8 mouse cellular contexts compared by ENCODE assay signal in genomic region chr3:98223783-98224580, GRCm38 (mm10). TPM values are rescaled to one million over a fixed set of nuclear protein-coding genes. Genes with fewer than 3 reads are reported as not detected.
DNase-seq lines count a peak whose midpoint lies in the region; ATAC-seq and TF ChIP-seq lines count a peak whose summit lies in the region.

No protein-coding gene starts in this region.

- ATAC-seq in CD4-positive, CD25-positive, alpha-beta regulatory T cell, adult 4 months = no peak
- ATAC-seq in granulocyte monocyte progenitor cell, adult 5-6 weeks (replicated peaks; ENCODE audit: poor library complexity, severe bottlenecking) = peak; percentile 41; the same call in 1 of the 2 replicates
- ATAC-seq in intestine, embryonic 16.5 days = peak; percentile 72

- H3K9me3 ChIP-seq in intestine, embryonic 16.5 days (ENCODE audit: control insufficient read depth, low read length) = no peaks in the 10 kb centered on the region

- intact Hi-C loops in left cerebral cortex, postnatal 10 days (cut with DNase I) = loop anchor here (1.0 to 5.0 kb wide), 2 partner anchors 42 to 295 kb away; no protein-coding TSS in a partner anchor

- no peak overlapping the region for H3K4me2 ChIP-seq in intestine, embryonic 16.5 days (ENCODE audit: low read depth, low read length)

- H3K9ac ChIP-seq in intestine, embryonic 16.5 days (ENCODE audit: low read depth, low read length) = no peak overlapping the region

- no peak overlapping the region for H3K4me3 ChIP-seq in intestine, embryonic 16.5 days (ENCODE audit: low read length)
- no peak overlapping the region for H3K4me3 ChIP-seq in small intestine, adult 2 months (ENCODE audit: low read depth, low read length)

- no peaks in the 10 kb centered on the region for H3K36me3 ChIP-seq in intestine, embryonic 16.5 days (ENCODE audit: control insufficient read depth, insufficient read depth, low read length)
- no peaks in the 10 kb centered on the region for H3K36me3 ChIP-seq in small intestine, adult 2 months (ENCODE audit: control insufficient read depth, insufficient read depth, low read length)

- H3K4me1 ChIP-seq in intestine, embryonic 16.5 days (ENCODE audit: control insufficient read depth, insufficient read depth, low read length) = peaks cover 4% of the 10 kb centered on the region; the same call in 1 of the 2 replicates
- H3K4me1 ChIP-seq in small intestine, adult 2 months (ENCODE audit: control insufficient read depth, insufficient read depth, insufficient read length, low read length) = no peaks in the 10 kb centered on the region

- peak; percentile 75; the same call in 1 of the 2 replicates for TF ChIP-seq CTCF in small intestine, adult 2 months (IDR thresholded peaks at IDR 0.05; ENCODE audit: extremely low read depth, insufficient read length, insufficient replicate concordance, low read depth, low read length)

- H3K27me3 ChIP-seq in intestine, embryonic 16.5 days (replicated peaks; ENCODE audit: control insufficient read depth, insufficient read depth, low read length) = no peaks in the 10 kb centered on the region
- H3K27me3 ChIP-seq in small intestine, adult 2 months (ENCODE audit: control insufficient read depth, insufficient read depth, low read length) = no peaks in the 10 kb centered on the region

- WGBS in intestine, embryonic 16.5 days = 10% methylated on average over 9 of the region's 9 CpGs
- 35% methylated on average over 9 of the region's 9 CpGs for WGBS in small intestine, adult 2 months

- H3K27ac ChIP-seq in intestine, embryonic 16.5 days (ENCODE audit: low read length) = no peak overlapping the region
- no peak overlapping the region for H3K27ac ChIP-seq in small intestine, adult 2 months (ENCODE audit: insufficient read depth, low read depth, low read length)

- DNase-seq in CD4-positive, CD25-positive, alpha-beta regulatory T cell, adult 2 months (ENCODE audit: low read depth, low spot score) = peak; percentile 36
- DNase-seq in embryo, embryonic 9.5 days (ENCODE audit: extremely low spot score) = peak; percentile 70
- DNase-seq in left cerebral cortex, postnatal 10 days (ENCODE audit: extremely low spot score in 1 of 2, low spot score in 2 of 2) = peak; percentile 70 to 82
- peak; percentile 70 for DNase-seq in mesoderm, embryonic 11.5 days (ENCODE audit: low read depth, low spot score)

- TF ChIP-seq POLR2A in small intestine, adult 2 months (IDR thresholded peaks at IDR 0.05; ENCODE audit: low read depth, low read length) = no peak

RNA-seq across cellular contexts. Expression of gene Reg4, which starts 2.0 kb away (rescaled TPM):
- not detected for polyA plus RNA-seq in CD4-positive, CD25-positive, alpha-beta regulatory T cell, adult 4 months (2017; shearing (Covaris generic))
- total RNA-seq in granulocyte monocyte progenitor cell, adult 5-6 weeks (2014; fragmentation: Nextera tagmentation) = not detected in 2 replicates
- total RNA-seq in granulocyte monocyte progenitor cell, adult 5-6 weeks (2017) = not detected in 2 replicates
- polyA plus RNA-seq in intestine, embryonic 16.5 days (2015; fragmentation: Nextera tagmentation; extraction: Ambion mirVana) = 28.4 and 37.9 TPM in 2 replicates
- not detected for total RNA-seq in left cerebral cortex, postnatal 10 days (2021)
- polyA plus RNA-seq in small intestine, adult 2 months (2012; rRNA removed) = 30.1 and 67.3 TPM in 2 replicates

RNA-seq across cellular contexts. Expression of gene Hmgcs2, which starts 56.3 kb away (rescaled TPM):
- polyA plus RNA-seq in CD4-positive, CD25-positive, alpha-beta regulatory T cell, adult 4 months (2017; shearing (Covaris generic)) = not detected
- 0.17 TPM in 1 of 2 replicates, not detected in the other for total RNA-seq in granulocyte monocyte progenitor cell, adult 5-6 weeks (2014; fragmentation: Nextera tagmentation)
- not detected in 2 replicates for total RNA-seq in granulocyte monocyte progenitor cell, adult 5-6 weeks (2017)
- polyA plus RNA-seq in intestine, embryonic 16.5 days (2015; fragmentation: Nextera tagmentation; extraction: Ambion mirVana) = 352 and 475 TPM in 2 replicates
- total RNA-seq in left cerebral cortex, postnatal 10 days (2021) = 10 to 100 TPM; 11.9 to 14.1 TPM
- polyA plus RNA-seq in small intestine, adult 2 months (2012; rRNA removed) = 4.2 and 5.1 TPM in 2 replicates

Comparison
In these comparisons a context has a peak if more than half of its experiments do, and no peak if none do; other contexts are left out.
1. RNA of gene Reg4, which starts 2.0 kb away (polyA plus RNA-seq): 30.1 to 67.3 TPM in small intestine, adult 2 months and 28.4 to 37.9 TPM in intestine, embryonic 16.5 days; not detected in CD4-positive, CD25-positive, alpha-beta regulatory T cell, adult 4 months; every median in the first group is over 10 times any median in the second.
2. RNA of gene Hmgcs2, which starts 56.3 kb away (polyA plus RNA-seq): 352 to 475 TPM in intestine, embryonic 16.5 days; 4.2 to 5.1 TPM in small intestine, adult 2 months and not detected in CD4-positive, CD25-positive, alpha-beta regulatory T cell, adult 4 months; every median in the first group is over 10 times any median in the second.
3. Peak in every context shown above with its lines, with median percentiles within 50 percentile points of each other: DNase-seq.